Mouse (Mus musculus) ES-E14 (cell line): ENCODE data around the gene Iba57.

ENCODE experiments used
- HCFC1 ChIP-seq: IDR thresholded peaks from 2 replicates; pipeline ENCODE4 v1.6.1; 2012; ENCODE audit warnings: low read length, inconsistent platforms, borderline replicate concordance; ENCODE audit not compliant: insufficient read depth
- ZNF384 ChIP-seq: IDR thresholded peaks from 2 replicates; pipeline ENCODE4 v1.6.1; 2012; ENCODE audit warnings: low read depth, low read length, inconsistent platforms

DNA sequence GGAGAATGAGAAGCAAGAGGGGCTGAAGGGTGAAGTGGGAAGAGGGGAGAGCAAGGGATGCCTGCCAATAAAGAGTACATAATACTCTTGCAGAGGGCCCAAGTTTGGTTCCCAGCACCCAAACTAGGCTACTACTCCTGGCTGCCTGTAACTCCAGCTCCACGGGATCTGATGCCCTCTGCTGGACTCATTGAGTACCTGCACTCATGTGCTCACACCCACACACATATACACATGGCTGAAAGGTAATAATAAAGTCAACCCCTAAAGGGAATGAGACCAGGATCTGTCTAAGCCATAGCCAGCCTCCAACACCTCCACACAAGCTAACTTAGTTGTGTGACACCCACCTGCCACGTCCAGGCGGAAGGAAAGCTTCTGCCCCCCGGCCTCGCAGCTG, 57.6 kb downstream of the Iba57 start:
- TF ChIP-seq HCFC1 (no peak), ZNF384 (no peak)
